Mouse (Mus musculus) myocyte (in vitro differentiated cells): ENCODE results near the gene Gk5. TPM values are rescaled to one million over a fixed set of nuclear protein-coding genes. Genes with fewer than 3 reads are reported as not detected.

Experiments
- H3K27me3 ChIP-seq: one replicate; pipeline ENCODE4 v1.6.1; 2011; ENCODE audit not compliant: control insufficient read depth, insufficient read depth, insufficient read length
- H3K36me3 ChIP-seq: one replicate; pipeline ENCODE4 v1.6.1; 2011; ENCODE audit not compliant: control insufficient read depth, insufficient read depth
- H3K4me2 ChIP-seq: one replicate; pipeline ENCODE4 v1.6.1; 2011; ENCODE audit warnings: low read depth, control low read depth
- H3K4me3 ChIP-seq: one replicate; pipeline ENCODE4 v1.5.1; 2011; ENCODE audit warnings: mild to moderate bottlenecking, control low read depth, moderate library complexity
- H3K79me2 ChIP-seq: one replicate; pipeline ENCODE4 v1.6.1; 2011; ENCODE audit not compliant: control insufficient read depth, insufficient read depth
- H3ac ChIP-seq: one replicate; pipeline ENCODE4 v1.6.1; 2011; ENCODE audit not compliant: control insufficient read depth, insufficient read length
- CEBPB ChIP-seq: IDR thresholded peaks from 2 replicates; pipeline ENCODE4 v1.6.1; 2011; ENCODE audit warnings: mild to moderate bottlenecking, moderate library complexity; ENCODE audit not compliant: poor library complexity, insufficient read depth, severe bottlenecking
- E2F4 ChIP-seq: IDR thresholded peaks from one replicate; pipeline ENCODE4 v1.6.1; 2011; ENCODE audit warnings: mild to moderate bottlenecking, control low read depth, moderate library complexity; ENCODE audit not compliant: insufficient read depth
- MAX ChIP-seq: IDR thresholded peaks from one replicate; pipeline ENCODE4 v1.6.1; 2011; ENCODE audit warnings: low read depth, mild to moderate bottlenecking, control low read depth
- MYOD1 ChIP-seq, 3 experiments: IDR thresholded peaks; one replicate each; pipeline ENCODE4 v1.6.1; 2011; ENCODE audit warnings: control low read depth in 2 of 3, low read depth in 2 of 3, mild to moderate bottlenecking in 2 of 3, moderate library complexity in 1 of 3; ENCODE audit not compliant: insufficient read length in 2 of 3, control insufficient read depth in 1 of 3
- MYOG ChIP-seq, 3 experiments: IDR thresholded peaks; one replicate each; pipeline ENCODE4 v1.6.1; 2011; ENCODE audit warnings: control low read depth in 2 of 3, low read depth in 2 of 3, mild to moderate bottlenecking in 2 of 3; ENCODE audit not compliant: insufficient read length in 2 of 3, control insufficient read depth in 1 of 3, insufficient read depth in 1 of 3
- POLR2A ChIP-seq: IDR thresholded peaks from one replicate; pipeline ENCODE4 v1.6.1; 2011; ENCODE audit warnings: low read depth, mild to moderate bottlenecking, control low read depth, moderate library complexity; ENCODE audit not compliant: insufficient read length
- POLR2AphosphoS2 ChIP-seq: IDR thresholded peaks from one replicate; pipeline ENCODE4 v1.6.1; 2011; ENCODE audit warnings: low read depth, control low read depth; ENCODE audit not compliant: insufficient read length
- REST ChIP-seq: IDR thresholded peaks from one replicate; pipeline ENCODE4 v1.6.1; 2011; ENCODE audit warnings: mild to moderate bottlenecking, control low read depth, moderate library complexity; ENCODE audit not compliant: insufficient read depth, insufficient read length
- SRF ChIP-seq: IDR thresholded peaks from one replicate; pipeline ENCODE4 v1.6.1; 2011; ENCODE audit warnings: low read depth; ENCODE audit not compliant: control insufficient read depth, insufficient read length
- TCF12 ChIP-seq: IDR thresholded peaks from one replicate; pipeline ENCODE4 v1.6.1; 2011; ENCODE audit warnings: mild to moderate bottlenecking, control low read depth; ENCODE audit not compliant: poor library complexity, insufficient read depth, severe bottlenecking
- TCF3 ChIP-seq: IDR thresholded peaks from one replicate; pipeline ENCODE4 v1.6.1; 2011; ENCODE audit warnings: low read depth, control low read depth; ENCODE audit not compliant: insufficient read length
- USF1 ChIP-seq: IDR thresholded peaks from one replicate; pipeline ENCODE4 v1.6.1; 2011; ENCODE audit warnings: low read depth, mild to moderate bottlenecking, control low read depth, moderate library complexity
- polyA plus RNA-seq: library from polyadenylated mRNA; unstranded; fragments of >200 nt; fragmentation: generic; extraction: Trizol; gene quantifications from one replicate; pipeline ENCODE4 v1.2.1, GENCODE M21; 2012; ENCODE audit warnings: missing spikeins

The Gk5 gene
- polyA plus RNA-seq, 1 experiment, result 0.82 TPM

GRCm38 (mm10) chr9:96217299-96217698 is 98.1 kb downstream of the Gk5 start:
- no peak overlapping the region for H3K4me3 ChIP-seq
- H3K4me2 ChIP-seq, result no peak overlapping the region
- no peaks in the 10 kb centered on the region for H3K79me2 ChIP-seq
- H3K27me3 ChIP-seq, result no peaks in the 10 kb centered on the region
- no peaks in the 10 kb centered on the region for H3K36me3 ChIP-seq
- TF ChIP-seq MYOG (IDR thresholded peaks at IDR 0.05; ENCODE audit: control insufficient read depth in 1 of 3, insufficient read depth in 1 of 3, insufficient read length in 2 of 3, low read depth in 2 of 3), result no peak
- no peak for TF ChIP-seq MAX
- no peak for TF ChIP-seq CEBPB
- TF ChIP-seq REST, result no peak
- TF ChIP-seq E2F4, result no peak
- TF ChIP-seq MYOD1 (IDR thresholded peaks at IDR 0.05; ENCODE audit: control insufficient read depth in 1 of 3, insufficient read length in 2 of 3, low read depth in 2 of 3), result no peak
- TF ChIP-seq TCF12, result no peak
- no peak for TF ChIP-seq SRF
- TF ChIP-seq TCF3, result no peak
- H3ac ChIP-seq, result no peak overlapping the region

- Histone ChIP-seq H3K79me2 (no peaks in the 10 kb centered on the region), H3K36me3 (no peaks in the 10 kb centered on the region), H3K27me3 (no peaks in the 10 kb centered on the region), H3ac (no peak overlapping the region), H3K4me3 (no peak overlapping the region), H3K4me2 (no peak overlapping the region)
- no peak for TF ChIP-seq TCF3
- TF ChIP-seq TCF12, result no peak
- TF ChIP-seq USF1, result no peak
- no peak for TF ChIP-seq MYOG (IDR thresholded peaks at IDR 0.05; ENCODE audit: control insufficient read depth in 1 of 3, insufficient read depth in 1 of 3, insufficient read length in 2 of 3, low read depth in 2 of 3)
- TF ChIP-seq E2F4, result no peak
- no peak for TF ChIP-seq SRF
- no peak for TF ChIP-seq CEBPB
- TF ChIP-seq MYOD1 (IDR thresholded peaks at IDR 0.05; ENCODE audit: control insufficient read depth in 1 of 3, insufficient read length in 2 of 3, low read depth in 2 of 3), result no peak
- no peak for TF ChIP-seq POLR2AphosphoS2
- no peak for TF ChIP-seq MAX
- no peak for TF ChIP-seq POLR2A
- no peak for TF ChIP-seq REST
Measured at GRCm38 (mm10) chr9:96217799-96218198, 98.6 kb downstream of the Gk5 start.

- H3K27me3 ChIP-seq, result no peaks in the 10 kb centered on the region
- no peaks in the 10 kb centered on the region for H3K36me3 ChIP-seq
- TF ChIP-seq E2F4 (no peak), TCF3 (no peak), MYOD1 (IDR thresholded peaks at IDR 0.05; ENCODE audit: control insufficient read depth in 1 of 3, insufficient read length in 2 of 3, low read depth in 2 of 3) (no peak), USF1 (no peak), POLR2AphosphoS2 (no peak), CEBPB (no peak), MYOG (IDR thresholded peaks at IDR 0.05; ENCODE audit: control insufficient read depth in 1 of 3, insufficient read depth in 1 of 3, insufficient read length in 2 of 3, low read depth in 2 of 3) (no peak), MAX (no peak), TCF12 (no peak), POLR2A (no peak), SRF (no peak), REST (no peak)
- H3ac ChIP-seq, result no peak overlapping the region
- no peak overlapping the region for H3K4me2 ChIP-seq
- no peak overlapping the region for H3K4me3 ChIP-seq
- no peaks in the 10 kb centered on the region for H3K79me2 ChIP-seq
Measured at GRCm38 (mm10) chr9:96219114-96219669, 100.0 kb downstream of the Gk5 start.

- Histone ChIP-seq H3K27me3 (no peaks in the 10 kb centered on the region), H3K36me3 (no peaks in the 10 kb centered on the region), H3K4me3 (no peak overlapping the region), H3K79me2 (no peaks in the 10 kb centered on the region), H3K4me2 (no peak overlapping the region), H3ac (no peak overlapping the region)
- TF ChIP-seq MYOG (IDR thresholded peaks at IDR 0.05; ENCODE audit: control insufficient read depth in 1 of 3, insufficient read depth in 1 of 3, insufficient read length in 2 of 3, low read depth in 2 of 3) (no peak), POLR2AphosphoS2 (no peak), TCF12 (no peak), E2F4 (no peak), REST (no peak), MYOD1 (IDR thresholded peaks at IDR 0.05; ENCODE audit: control insufficient read depth in 1 of 3, insufficient read length in 2 of 3, low read depth in 2 of 3) (no peak), SRF (no peak), POLR2A (no peak), MAX (no peak), USF1 (no peak), CEBPB (no peak), TCF3 (no peak)
Measured at GRCm38 (mm10) chr9:96220419-96220818, 101.3 kb downstream of the Gk5 start.

- no peaks in the 10 kb centered on the region for H3K36me3 ChIP-seq
- no peaks in the 10 kb centered on the region for H3K79me2 ChIP-seq
- no peak overlapping the region for H3K4me3 ChIP-seq
- TF ChIP-seq MAX, result no peak
- TF ChIP-seq MYOD1 (IDR thresholded peaks at IDR 0.05; ENCODE audit: control insufficient read depth in 1 of 3, insufficient read length in 2 of 3, low read depth in 2 of 3), result no peak
- no peak for TF ChIP-seq TCF12
- TF ChIP-seq E2F4, result no peak
- TF ChIP-seq USF1, result no peak
- no peak for TF ChIP-seq REST
- TF ChIP-seq CEBPB, result no peak
- TF ChIP-seq SRF, result no peak
- TF ChIP-seq TCF3, result no peak
- no peak for TF ChIP-seq POLR2A
- no peak overlapping the region for H3K4me2 ChIP-seq
- no peak overlapping the region for H3ac ChIP-seq
- no peaks in the 10 kb centered on the region for H3K27me3 ChIP-seq
Measured at GRCm38 (mm10) chr9:96223302-96223701, 104.1 kb downstream of the Gk5 start.
